ENCODE assay signal across 15 mouse cellular contexts in genomic region chr1:169674116-169674515, GRCm38 (mm10). TPM values are rescaled to one million over a fixed set of nuclear protein-coding genes. Genes with fewer than 3 reads are reported as not detected.
DNase-seq lines count a peak whose midpoint lies in the region; ATAC-seq and TF ChIP-seq lines count a peak whose summit lies in the region.
"Had no signal": no experiment of that assay in that cellular context is flagged by ENCODE, and none has a peak within 500 bp of the region (broad histone marks: within the 10 kb centered on the region; RNA-seq: fewer than 3 reads in every experiment).

No protein-coding gene starts in this region.

- no peaks in the 10 kb centered on the region; the same call in none of the 2 replicates for H3K4me1 ChIP-seq in lung, adult 2 months (ENCODE audit: control insufficient read depth, insufficient read depth, low read length)
- H3K4me1 ChIP-seq in forebrain, embryonic 10.5 days = no peaks in the 10 kb centered on the region; the same call in 1 of the 2 replicates
- H3K4me1 ChIP-seq in forebrain, embryonic 12.5 days = no peaks in the 10 kb centered on the region
- H3K4me1 ChIP-seq: heart, embryonic 15.5 days; liver, embryonic 15.5 days had no signal

- no peaks in the 10 kb centered on the region for H3K27me3 ChIP-seq in forebrain, embryonic 10.5 days (ENCODE audit: poor library complexity, severe bottlenecking)
- H3K27me3 ChIP-seq in forebrain, embryonic 12.5 days = no peaks in the 10 kb centered on the region
- H3K27me3 ChIP-seq: heart, embryonic 15.5 days; liver, embryonic 15.5 days had no signal

- ATAC-seq in common myeloid progenitor, adult 5-6 weeks (replicated peaks; ENCODE audit: low read depth, poor library complexity, severe bottlenecking) = peak; percentile 65; the same call in 1 of the 2 replicates
- ATAC-seq in megakaryocyte-erythroid progenitor cell, adult 5-6 weeks (replicated peaks; ENCODE audit: low FRiP score, low TSS enrichment, poor library complexity, severe bottlenecking) = peak; percentile 82
- ATAC-seq in forebrain, embryonic 12.5 days (ENCODE audit: low FRiP score) = no peak

- TF ChIP-seq POLR2A in lung, adult 2 months (IDR thresholded peaks at IDR 0.05; ENCODE audit: borderline replicate concordance, extremely low read depth, low read depth, low read length) = no peak

- no peak overlapping the region for H3K9ac ChIP-seq in forebrain, embryonic 12.5 days
- H3K9ac ChIP-seq: heart, embryonic 15.5 days; liver, embryonic 15.5 days had no signal

- 70% methylated on average over 3 of the region's 3 CpGs for WGBS in lung, adult 2 months
- WGBS in forebrain, embryonic 10.5 days = 56% methylated on average over 3 of the region's 3 CpGs
- 53% methylated on average over 3 of the region's 3 CpGs for WGBS in forebrain, embryonic 12.5 days

- TF ChIP-seq CTCF in gastrocnemius, adult 2 months (IDR thresholded peaks at IDR 0.05) = peak; percentile 64
- 0 out of 2 replicates have a peak, but pooled peaks have one; percentile 17 for TF ChIP-seq CTCF in lung, adult 2 months (IDR thresholded peaks at IDR 0.05; ENCODE audit: insufficient read depth, low read length)

- H3K9me3 ChIP-seq in forebrain, embryonic 10.5 days = no peaks in the 10 kb centered on the region
- H3K9me3 ChIP-seq in forebrain, embryonic 12.5 days = no peaks in the 10 kb centered on the region
- H3K9me3 ChIP-seq: heart, embryonic 15.5 days; liver, embryonic 15.5 days had no signal

- no peak overlapping the region for H3K27ac ChIP-seq in gastrocnemius, adult 2 months
- H3K27ac ChIP-seq in forebrain, embryonic 10.5 days = no peak overlapping the region
- H3K27ac ChIP-seq in forebrain, embryonic 12.5 days = no peak overlapping the region
- H3K27ac ChIP-seq: heart, embryonic 15.5 days; liver, embryonic 15.5 days had no signal

- no peaks in the 10 kb centered on the region for H3K36me3 ChIP-seq in forebrain, embryonic 10.5 days (replicated peaks)
- H3K36me3 ChIP-seq in forebrain, embryonic 12.5 days (replicated peaks) = no peaks in the 10 kb centered on the region
- H3K36me3 ChIP-seq: heart, embryonic 15.5 days; liver, embryonic 15.5 days had no signal

- no peak overlapping the region for H3K4me3 ChIP-seq in gastrocnemius, adult 2 months
- no peak overlapping the region for H3K4me3 ChIP-seq in lung, adult 2 months (replicated peaks; ENCODE audit: extremely low read depth, low read depth, low read length)
- H3K4me3 ChIP-seq in forebrain, embryonic 10.5 days = no peak overlapping the region
- H3K4me3 ChIP-seq in forebrain, embryonic 12.5 days (replicated peaks) = no peak overlapping the region
- H3K4me3 ChIP-seq: erythroblast, embryonic 14.5 days; heart, embryonic 15.5 days; liver, embryonic 15.5 days had no signal

- intact Hi-C loops in gastrocnemius, adult 2 months (cut with DNase I) = loop anchor here (10.0 kb wide), 1 partner anchor 461 kb away; no protein-coding TSS in a partner anchor

- no peak overlapping the region for H3K4me2 ChIP-seq in forebrain, embryonic 12.5 days
- H3K4me2 ChIP-seq: heart, embryonic 15.5 days; liver, embryonic 15.5 days had no signal

- DNase-seq in gastrocnemius, adult 2 months = no peak
- no peak for DNase-seq in gastrocnemius, adult 8-10 months (ENCODE audit: low spot score in 2 of 2)
- DNase-seq in lung, adult 2 months = peak; percentile 10
- no peak for DNase-seq in lung, postnatal 25 days (ENCODE audit: low spot score)
- no peak for DNase-seq in forebrain, embryonic 10.5 days (ENCODE audit: extremely low spot score, low spot score)
- DNase-seq: kidney, postnatal 14 days; spleen, adult 18-20 months; thymus, postnatal 25 days had no signal

RNA-seq across cellular contexts. Expression of gene Rgs5, which starts 18.8 kb away (rescaled TPM):
- total RNA-seq in gastrocnemius, adult 2 months (2021) = 100 to 1,000 TPM; 144 to 178 TPM
- total RNA-seq in gastrocnemius, adult 8-10 months (2022) = 100 to 1,000 TPM; 120 to 184 (median 133) TPM
- polyA plus RNA-seq in lung, adult 2 months (2012; rRNA removed) = 2.0 and 5.6 TPM in 2 replicates
- not detected in 2 replicates for total RNA-seq in common myeloid progenitor, adult 5-6 weeks (2017)
- total RNA-seq in megakaryocyte-erythroid progenitor cell, adult 5-6 weeks (2014; fragmentation: Nextera tagmentation) = not detected in 2 replicates
- total RNA-seq in megakaryocyte-erythroid progenitor cell, adult 5-6 weeks (2017) = not detected in 2 replicates
- polyA plus RNA-seq in forebrain, embryonic 10.5 days (2016; fragmentation: Nextera tagmentation; extraction: Ambion mirVana) = 0.22 and 0.35 TPM in 2 replicates
- 4.8 and 5.2 TPM in 2 replicates for polyA plus RNA-seq in forebrain, embryonic 12.5 days (2016; fragmentation: Nextera tagmentation; extraction: Ambion mirVana)
- total RNA-seq: MEL had no signal
- polyA plus RNA-seq: erythroblast, embryonic 14.5 days had no signal

Comparison
In these comparisons a context has a peak if more than half of its experiments do, and no peak if none do; other contexts are left out.
1. RNA of gene Rgs5, which starts 18.8 kb away (total RNA-seq): 144 to 178 TPM in gastrocnemius, adult 2 months and 120 to 184 TPM in gastrocnemius, adult 8-10 months; not detected in common myeloid progenitor, adult 5-6 weeks and not detected in megakaryocyte-erythroid progenitor cell, adult 5-6 weeks; every median in the first group is over 100 times any median in the second.